Mouse (Mus musculus) kidney, postnatal 14 days (tissue): ENCODE data around the gene Ccdc88c.
"Not testable (repeated sequence)": the region's sequence is repeated elsewhere in the genome, so short reads cannot be mapped to it uniquely, and the experiment has no call there.

Experiments
- DNase-seq: peaks from one replicate; pipeline ENCODE4 v3.0.0; 2022; ENCODE audit warnings: mixed read lengths

Ccdc88c gene

GRCm38 (mm10) chr12:101016412-101016928 is 12.4 kb downstream of the Ccdc88c start:
- no peak for DNase-seq

GRCm38 (mm10) chr12:101015926-101016325 is 12.9 kb downstream of the Ccdc88c start:
- peak; percentile 65 for DNase-seq

- no peak for DNase-seq
Observed at GRCm38 (mm10) chr12:101015165-101015560, 13.7 kb downstream of the Ccdc88c start.

- DNase-seq, result no peak
Observed at GRCm38 (mm10) chr12:101014549-101015164, 14.2 kb downstream of the Ccdc88c start.

GRCm38 (mm10) chr12:101013668-101014067 is 15.2 kb downstream of the Ccdc88c start:
- DNase-seq, result not testable (repeated sequence)

- peak; percentile 41 for DNase-seq
Observed at GRCm38 (mm10) chr12:101013078-101013665, 15.7 kb downstream of the Ccdc88c start.

GRCm38 (mm10) chr12:101012197-101013077 is 16.4 kb downstream of the Ccdc88c start:
- no peak for DNase-seq

GRCm38 (mm10) chr12:101011017-101011416 is 17.8 kb downstream of the Ccdc88c start:
- DNase-seq, result no peak

- no peak for DNase-seq
Observed at GRCm38 (mm10) chr12:101010148-101010920, 18.5 kb downstream of the Ccdc88c start.

- DNase-seq, result no peak
Observed at GRCm38 (mm10) chr12:101009225-101009624, 19.6 kb downstream of the Ccdc88c start.

GRCm38 (mm10) chr12:101008648-101009047 is 20.2 kb downstream of the Ccdc88c start:
- no peak for DNase-seq

- no peak for DNase-seq
Observed at GRCm38 (mm10) chr12:101007968-101008481, 20.8 kb downstream of the Ccdc88c start.

GRCm38 (mm10) chr12:101007427-101007826 is 21.4 kb downstream of the Ccdc88c start:
- DNase-seq, result no peak

GRCm38 (mm10) chr12:101005665-101006420 is 23.0 kb downstream of the Ccdc88c start:
- no peak for DNase-seq

- no peak for DNase-seq
Observed at GRCm38 (mm10) chr12:101004982-101005381, 23.9 kb downstream of the Ccdc88c start.

GRCm38 (mm10) chr12:101002801-101003513 is 25.9 kb downstream of the Ccdc88c start:
- DNase-seq, result peak; percentile 83

- no peak for DNase-seq
Observed at GRCm38 (mm10) chr12:100999061-100999954, 29.5 kb downstream of the Ccdc88c start.

GRCm38 (mm10) chr12:100998564-100998962 is 30.3 kb downstream of the Ccdc88c start:
- DNase-seq, result no peak

GRCm38 (mm10) chr12:100997830-100998563 is 30.9 kb downstream of the Ccdc88c start:
- DNase-seq, result no peak
